Mouse (Mus musculus) olfactory bulb, adult 2 months (tissue): ENCODE measurements at regions not wholly inside any gene's neighbourhood (a gene's known extent, or its start where the extent isn't known, plus 50 kb on each side); places are given as distances from the start of the nearest gene placed in this dataset.

ENCODE experiments used
- H3K27ac ChIP-seq: fragments of 200-500 bp; 2 replicates; pipeline ENCODE4 v1.5.1; 2012; ENCODE audit warnings: low read depth, low read length; ENCODE audit not compliant: insufficient read depth
- H3K4me1 ChIP-seq: fragments of 200-500 bp; 2 replicates; pipeline ENCODE4 v1.6.1; 2012; ENCODE audit warnings: low read length; ENCODE audit not compliant: control insufficient read depth, insufficient read depth
- H3K4me3 ChIP-seq: fragments of 200-500 bp; 2 replicates; pipeline ENCODE4 v1.5.1; 2012; ENCODE audit warnings: mild to moderate bottlenecking, low read depth, low read length, moderate library complexity; ENCODE audit not compliant: insufficient read depth
- CTCF ChIP-seq: fragments of 200-500 bp; IDR thresholded peaks from 2 replicates; pipeline ENCODE4 v1.5.1; 2012; ENCODE audit warnings: low read depth, mild to moderate bottlenecking, low read length, moderate library complexity; ENCODE audit not compliant: insufficient read depth
- POLR2A ChIP-seq: fragments of 200-500 bp; IDR thresholded peaks from 2 replicates; pipeline ENCODE4 v1.6.1; 2012; ENCODE audit warnings: mild to moderate bottlenecking, low read depth, low read length, moderate library complexity; ENCODE audit not compliant: insufficient read depth
- WGBS: fragments of 180-500 bp; shearing (Covaris S2); methylation state at CpG from one replicate; pipeline ENCODE4 v1.1.7; 2018; 5-methylcytosine and 5-hydroxymethylcytosine counted together

DNA sequence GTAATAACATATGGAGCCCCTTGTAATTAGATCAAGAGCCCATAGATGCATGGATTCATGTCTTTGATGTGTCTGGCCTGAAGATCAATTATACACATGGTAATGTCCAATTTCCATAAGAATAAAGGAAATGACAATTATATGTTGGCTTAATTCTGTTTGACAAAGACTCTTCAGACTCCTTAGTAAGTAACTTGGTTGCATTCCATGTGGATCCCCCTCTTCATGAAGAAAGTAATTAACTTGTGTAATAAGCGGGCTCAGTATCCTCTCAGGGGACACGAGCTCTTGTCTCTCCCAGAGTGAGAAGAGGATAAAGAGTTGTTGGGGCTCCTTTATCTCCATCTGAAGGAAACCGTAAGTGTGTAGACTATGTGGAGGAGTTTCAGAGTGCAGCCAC is 284.3 kb downstream of the Efnb2 start:
- H3K4me1 ChIP-seq: no peaks in the 10 kb centered on the region
- no peak for TF ChIP-seq POLR2A
- TF ChIP-seq CTCF: no peak
- 86% methylated on average over 3 of the region's 3 CpGs for WGBS

DNA sequence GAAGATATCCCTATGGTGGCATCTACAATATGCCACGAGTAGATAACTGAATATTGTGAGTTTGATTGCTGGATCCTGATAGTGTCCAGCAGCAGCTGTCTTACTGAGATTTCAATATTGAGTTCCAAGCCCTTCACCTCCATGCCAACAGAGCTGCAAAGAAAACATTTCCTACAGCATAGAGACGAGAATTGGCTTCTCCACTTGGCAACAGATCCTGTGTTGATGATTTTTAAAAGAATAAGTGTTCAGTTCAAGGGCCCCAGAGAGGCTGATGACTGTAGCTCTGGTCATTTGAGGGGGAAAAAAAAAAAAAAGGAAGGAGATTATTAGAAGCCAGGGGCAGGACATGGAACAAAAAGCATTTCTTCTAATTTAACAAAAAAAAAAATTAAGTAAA is 284.7 kb downstream of the Efnb2 start:
- WGBS: 75% methylated on average over 2 of the region's 2 CpGs
- Histone ChIP-seq H3K27ac (no peak overlapping the region), H3K4me1 (no peaks in the 10 kb centered on the region), H3K4me3 (no peak overlapping the region)
- TF ChIP-seq CTCF (no peak), POLR2A (no peak)

More for the DNA sequence above, 284.3 kb downstream of the Efnb2 start:
- Histone ChIP-seq H3K27ac (no peak overlapping the region), H3K4me3 (no peak overlapping the region)

DNA sequence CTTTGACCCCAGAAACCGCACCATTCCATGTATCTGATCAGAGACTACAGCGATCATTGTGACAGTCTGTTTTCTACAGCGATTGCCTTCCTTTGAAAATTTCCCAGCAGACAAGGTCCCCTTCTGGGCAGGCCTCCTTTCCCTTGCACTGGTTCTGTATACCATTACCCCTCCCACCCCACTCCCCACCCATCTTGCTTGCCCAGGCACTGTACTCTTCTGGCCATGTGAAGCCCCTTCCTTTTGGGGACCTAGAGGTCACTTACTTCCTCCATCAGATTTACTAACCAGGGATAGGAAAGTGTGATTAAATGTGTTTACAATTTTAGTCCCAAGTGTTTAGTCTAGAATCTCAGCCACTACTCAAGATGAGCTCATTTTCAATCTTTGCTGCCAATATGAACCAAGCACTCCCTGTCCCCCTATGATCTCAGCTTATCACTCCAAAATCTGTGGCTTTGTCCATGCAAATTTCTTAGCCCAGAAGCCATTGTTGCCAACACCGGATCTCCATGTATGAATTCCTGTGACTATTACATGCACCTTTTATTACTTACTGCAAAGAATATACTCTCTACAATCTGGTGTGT is 293.7 kb downstream of the Efnb2 start:
- Histone ChIP-seq H3K4me3 (no peak overlapping the region), H3K4me1 (no peaks in the 10 kb centered on the region), H3K27ac (no peak overlapping the region)
- TF ChIP-seq POLR2A (no peak), CTCF (no peak)
- WGBS: 92% methylated on average over 4 of the region's 4 CpGs

DNA sequence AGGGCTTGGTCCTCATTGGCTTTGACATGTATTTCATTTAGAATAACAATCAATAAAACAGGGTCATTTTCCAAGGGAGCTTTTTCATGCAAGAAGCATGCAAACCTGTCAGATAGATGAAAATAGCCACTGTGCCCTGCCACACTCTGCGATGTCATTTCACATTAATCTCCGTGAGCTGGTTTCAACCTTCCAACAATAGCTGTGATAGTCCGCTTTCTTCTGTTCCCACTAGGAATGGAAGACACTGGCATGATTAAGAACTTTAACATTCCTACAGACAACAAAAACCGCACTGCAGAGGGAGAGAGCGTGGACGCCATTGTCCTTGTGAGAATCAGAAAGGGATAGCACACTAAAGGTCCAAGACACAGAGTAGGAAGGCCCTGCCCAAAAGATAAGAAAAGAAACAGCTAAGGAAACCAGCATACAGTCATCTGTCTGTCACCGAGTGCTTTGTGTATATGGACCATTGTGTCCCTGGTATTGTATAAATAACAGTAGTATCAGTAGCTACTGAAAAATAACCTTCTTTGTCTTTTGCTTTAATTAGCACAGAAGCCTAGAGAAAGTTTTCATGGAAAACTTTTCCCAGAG is 299.0 kb downstream of the Efnb2 start:
- TF ChIP-seq POLR2A: no peak
- 94% methylated on average over 7 of the region's 7 CpGs for WGBS
- Histone ChIP-seq H3K4me3 (no peak overlapping the region), H3K27ac (no peak overlapping the region), H3K4me1 (no peaks in the 10 kb centered on the region)

DNA sequence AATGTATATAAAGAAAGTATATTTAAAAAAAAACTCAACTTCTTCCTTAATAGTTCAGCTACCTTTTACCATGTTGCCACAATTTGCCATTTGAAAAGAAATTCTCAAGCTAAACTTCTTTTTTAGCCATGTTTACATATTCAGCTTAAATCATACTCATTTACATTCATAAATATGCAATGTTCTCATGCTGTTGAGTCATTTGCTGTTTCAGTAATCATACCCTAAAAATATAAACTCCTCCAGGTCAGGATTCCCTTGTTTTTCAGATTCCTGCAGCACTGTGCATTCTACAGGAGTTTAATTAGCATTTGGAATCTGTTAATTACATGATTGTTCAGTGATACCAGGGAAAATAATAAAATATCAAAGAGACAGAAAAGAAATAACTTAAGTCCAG is 300.5 kb downstream of the Efnb2 start:
- TF ChIP-seq CTCF: no peak
- no peak for TF ChIP-seq POLR2A
- Histone ChIP-seq H3K4me1 (no peaks in the 10 kb centered on the region), H3K27ac (no peak overlapping the region), H3K4me3 (no peak overlapping the region)

DNA sequence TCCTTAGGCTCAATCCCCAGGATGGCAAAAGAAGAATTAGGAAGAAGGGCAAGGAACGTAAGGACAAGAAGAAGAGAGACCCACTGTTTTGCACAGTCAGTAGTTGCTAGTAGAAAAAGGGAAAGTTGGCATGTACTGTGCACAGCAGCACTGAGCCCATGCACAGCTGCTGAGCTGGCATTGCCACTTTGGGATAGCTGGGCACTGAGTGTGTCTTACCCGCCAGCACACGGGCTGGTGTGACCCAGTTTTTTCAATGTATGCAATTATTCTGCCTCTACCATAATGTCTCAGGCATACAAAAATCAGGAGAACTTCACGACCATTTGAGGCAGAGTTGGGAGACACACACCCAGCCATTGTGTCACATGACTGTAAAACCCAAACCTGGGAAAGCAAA is 306.1 kb downstream of the Efnb2 start:
- H3K4me3 ChIP-seq: no peak overlapping the region
- no peak overlapping the region for H3K27ac ChIP-seq
- WGBS: 59% methylated on average over 4 of the region's 4 CpGs
- no peaks in the 10 kb centered on the region for H3K4me1 ChIP-seq
- no peak for TF ChIP-seq CTCF
- no peak for TF ChIP-seq POLR2A

DNA sequence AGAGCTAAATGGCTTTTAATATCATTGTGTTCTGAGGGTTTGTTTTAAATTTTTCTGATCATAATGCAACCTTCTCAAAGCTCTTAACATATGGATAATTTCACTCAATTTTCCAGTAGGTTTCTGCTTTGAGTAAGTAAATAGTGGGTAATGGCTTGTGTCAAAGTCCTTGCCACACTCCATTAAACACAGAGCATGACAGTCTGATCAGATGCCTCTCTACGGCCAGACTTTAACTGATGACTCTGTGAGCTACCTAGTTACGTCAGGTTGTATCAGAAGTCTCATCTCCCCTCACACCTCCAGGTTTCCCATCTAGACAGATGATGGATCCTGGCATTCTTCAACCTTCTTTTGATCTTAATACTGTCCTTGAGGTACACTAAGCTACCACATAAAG is 316.4 kb downstream of the Efnb2 start:
- 89% methylated on average over 2 of the region's 2 CpGs for WGBS

DNA sequence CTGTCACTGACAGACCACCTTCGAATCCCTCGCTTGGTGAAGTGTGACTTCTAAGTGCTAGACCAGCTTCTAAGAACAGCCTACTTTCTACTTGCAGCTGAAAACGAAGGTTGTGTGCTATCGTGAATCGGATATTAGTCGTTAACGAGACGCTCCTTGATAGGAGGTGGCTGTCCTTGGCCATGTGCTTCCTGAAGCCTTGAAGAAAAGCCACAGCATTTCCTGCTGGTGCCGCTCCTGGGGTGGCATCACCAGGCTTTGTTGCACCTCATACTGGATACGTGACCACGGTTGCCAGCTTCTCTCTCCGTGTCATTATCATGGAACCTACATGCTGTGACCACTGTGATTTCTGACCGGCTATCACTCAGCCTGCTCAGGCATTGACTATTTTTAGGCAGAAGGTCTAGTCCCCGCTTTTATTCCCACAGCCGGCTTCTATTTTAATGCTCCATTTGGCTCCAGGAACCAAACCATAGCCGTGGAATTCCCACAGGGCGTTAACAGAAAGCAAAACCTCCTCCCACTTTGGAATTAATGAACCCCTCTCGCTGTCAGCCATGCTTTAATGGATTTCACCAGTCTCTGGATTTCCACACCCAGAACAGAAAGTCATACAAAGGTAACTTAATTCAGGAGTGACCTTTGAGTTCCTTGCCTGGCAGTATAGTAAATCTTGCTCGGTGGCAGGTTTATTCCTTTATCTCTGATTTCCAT is 325.6 kb downstream of the Efnb2 start:
- Histone ChIP-seq H3K4me1 (peaks cover 6% of the 10 kb centered on the region; the same call in 1 of the 2 replicates), H3K4me3 (no peak overlapping the region), H3K27ac (no peak overlapping the region)
- TF ChIP-seq POLR2A: no peak
- no peak for TF ChIP-seq CTCF
- WGBS: 73% methylated on average over 19 of the region's 19 CpGs

More for the DNA sequence above, 316.4 kb downstream of the Efnb2 start:
- H3K4me3 ChIP-seq: no peak overlapping the region
- H3K27ac ChIP-seq: no peak overlapping the region
- TF ChIP-seq CTCF (no peak), POLR2A (no peak)
- H3K4me1 ChIP-seq: no peaks in the 10 kb centered on the region

DNA sequence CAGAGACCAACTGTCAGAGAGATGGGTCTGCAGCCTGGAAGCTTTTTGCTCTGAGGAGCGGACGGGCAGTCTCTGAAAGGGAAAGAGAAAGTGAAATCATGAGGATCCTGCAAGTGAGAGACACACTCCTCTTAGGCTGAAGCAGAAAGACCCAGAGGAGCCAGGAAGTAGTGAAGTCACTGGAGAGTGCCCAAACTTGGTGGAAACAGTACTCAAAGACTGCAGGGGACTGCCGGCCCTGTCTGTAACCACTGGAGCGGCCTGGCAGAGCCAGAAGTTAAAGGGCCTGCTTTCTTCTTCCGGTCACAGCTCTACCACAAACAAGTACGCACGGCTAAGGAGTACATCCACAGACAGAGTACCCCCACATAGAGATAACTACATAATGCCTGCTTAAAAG is 326.5 kb downstream of the Efnb2 start:
- 78% methylated on average over 7 of the region's 7 CpGs for WGBS
- peaks cover 6% of the 10 kb centered on the region; the same call in 1 of the 2 replicates for H3K4me1 ChIP-seq
- TF ChIP-seq CTCF (no peak), POLR2A (no peak)
- no peak overlapping the region for H3K4me3 ChIP-seq
- H3K27ac ChIP-seq: no peak overlapping the region

DNA sequence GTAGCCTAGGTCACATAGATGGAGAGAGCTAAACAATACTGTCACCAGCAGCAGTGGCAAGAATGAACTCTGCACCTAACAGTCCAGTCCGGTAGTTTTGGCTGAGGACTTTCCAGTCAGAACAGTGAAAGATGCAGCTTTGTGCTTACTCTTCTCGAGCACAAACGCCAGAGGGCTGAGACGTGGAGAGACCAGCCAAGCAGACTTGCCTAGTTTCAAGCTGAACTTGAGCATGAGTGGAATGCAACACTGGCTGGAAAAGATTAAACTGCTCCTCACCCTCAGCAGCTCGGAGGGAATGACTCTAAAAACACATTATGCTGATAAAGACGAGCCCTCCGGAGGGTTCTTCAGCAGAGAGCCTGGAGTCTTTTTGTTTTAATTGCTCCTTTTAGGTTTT is 329.8 kb downstream of the Efnb2 start:
- no peak overlapping the region for H3K4me3 ChIP-seq
- peaks cover 6% of the 10 kb centered on the region; the same call in 1 of the 2 replicates for H3K4me1 ChIP-seq
- WGBS: 63% methylated on average over 7 of the region's 7 CpGs
- no peak overlapping the region for H3K27ac ChIP-seq
- TF ChIP-seq POLR2A (no peak), CTCF (no peak)
